Mouse (Mus musculus) kidney, embryonic 14.5 days (tissue): ENCODE results near the gene Cd24a. TPM values are rescaled to one million over a fixed set of nuclear protein-coding genes. Genes with fewer than 3 reads are reported as not detected.

Experiments used
- ATAC-seq: fragments of 200-750 bp; cut with Nextera tagmentation; 2 replicates; pipeline ENCODE4 v1.8.0; 2017; ENCODE audit warnings: moderate number of reproducible peaks, mild to moderate bottlenecking, moderate TSS enrichment, moderate library complexity; ENCODE audit not compliant: low FRiP score, low TSS enrichment
- H3K27ac ChIP-seq: fragments of 300-500 bp; sonication (generic); 2 replicates; pipeline ENCODE4 v1.5.1; 2014; ENCODE audit warnings: low read depth, mild to moderate bottlenecking, low read length, moderate library complexity, mixed read lengths
- H3K27me3 ChIP-seq: fragments of 300-500 bp; sonication (generic); 2 replicates; pipeline ENCODE4 v1.6.1; 2014; ENCODE audit warnings: mild to moderate bottlenecking, low read length; ENCODE audit not compliant: control insufficient read depth, insufficient read depth
- H3K36me3 ChIP-seq: fragments of 300-500 bp; sonication (generic); 2 replicates; pipeline ENCODE4 v1.6.1; 2014; ENCODE audit warnings: low read length, mixed read lengths; ENCODE audit not compliant: control insufficient read depth, insufficient read depth
- H3K4me1 ChIP-seq: fragments of 300-500 bp; sonication (generic); 2 replicates; pipeline ENCODE4 v1.6.1; 2014; ENCODE audit warnings: low read length, mixed read lengths; ENCODE audit not compliant: control insufficient read depth, insufficient read depth
- H3K4me2 ChIP-seq: fragments of 300-500 bp; sonication (generic); replicated peaks from 2 replicates; pipeline ENCODE4 v1.6.1; 2014; ENCODE audit warnings: low read depth, mild to moderate bottlenecking, low read length
- H3K4me3 ChIP-seq: fragments of 300-500 bp; sonication (generic); 2 replicates; pipeline ENCODE4 v1.5.1; 2014; ENCODE audit warnings: mild to moderate bottlenecking, low read length
- H3K9ac ChIP-seq: fragments of 300-500 bp; sonication (generic); 2 replicates; pipeline ENCODE4 v1.6.1; 2014; ENCODE audit warnings: low read depth, mild to moderate bottlenecking, low read length, moderate library complexity
- H3K9me3 ChIP-seq: fragments of 300-500 bp; sonication (generic); 2 replicates; pipeline ENCODE4 v1.6.1; 2016; ENCODE audit warnings: low read length; ENCODE audit not compliant: control insufficient read depth
- WGBS: fragments of 180-500 bp; shearing (Covaris S2); extraction: QIAGEN DNeasy Blood & Tissue Kit; methylation state at CpG from one replicate; pipeline ENCODE4 v1.1.7; 2014; 5-methylcytosine and 5-hydroxymethylcytosine counted together
- polyA plus RNA-seq: library from polyadenylated mRNA; unstranded; fragments of >200 nt; fragmentation: Nextera tagmentation; extraction: Ambion mirVana; gene quantifications from 2 replicates; pipeline ENCODE4 v1.2.1, GENCODE M21; 2014

The Cd24a gene
- polyA plus RNA-seq, 1 experiment from 2014 or later = 609 TPM

- peak overlapping the region; percentile 94 for H3K9ac ChIP-seq
- peak overlapping the region; percentile 93 for H3K4me3 ChIP-seq
- H3K9me3 ChIP-seq = no peaks in the 10 kb centered on the region
- peaks cover 21% of the 10 kb centered on the region for H3K36me3 ChIP-seq
- no peaks in the 10 kb centered on the region for H3K27me3 ChIP-seq
- ATAC-seq = peak; percentile 92
- H3K4me1 ChIP-seq = peaks cover 5% of the 10 kb centered on the region; the same call in 1 of the 2 replicates
- WGBS = 1% methylated on average over 46 of the region's 65 CpGs
- H3K4me2 ChIP-seq = peak overlapping the region; percentile 73
- peak overlapping the region; percentile 100 for H3K27ac ChIP-seq
Observed at GRCm38 (mm10) chr10:43578754-43579380, 783 bp downstream of the Cd24a start.

- peak overlapping the region; percentile 93 for H3K4me3 ChIP-seq
- WGBS = under 1% methylated on average over 49 of the region's 49 CpGs
- peak overlapping the region; percentile 100 for H3K27ac ChIP-seq
- H3K27me3 ChIP-seq = no peaks in the 10 kb centered on the region
- H3K4me1 ChIP-seq = peaks cover 5% of the 10 kb centered on the region; the same call in 1 of the 2 replicates
- H3K9me3 ChIP-seq = no peaks in the 10 kb centered on the region
- H3K9ac ChIP-seq = peak overlapping the region; percentile 94
- H3K4me2 ChIP-seq = peak overlapping the region; percentile 73
- peaks cover 28% of the 10 kb centered on the region for H3K36me3 ChIP-seq
- peak; percentile 14 for ATAC-seq
Observed at GRCm38 (mm10) chr10:43579381-43580261, 1.5 kb downstream of the Cd24a start.

GRCm38 (mm10) chr10:43580649-43581078, 2.6 kb downstream of the Cd24a start:
- WGBS = under 1% methylated on average over 15 of the region's 15 CpGs
- peak overlapping the region; percentile 73 for H3K4me2 ChIP-seq
- H3K9me3 ChIP-seq = no peaks in the 10 kb centered on the region
- peaks cover 32% of the 10 kb centered on the region for H3K36me3 ChIP-seq
- peak overlapping the region; percentile 94 for H3K9ac ChIP-seq
- peak overlapping the region; percentile 100 for H3K27ac ChIP-seq
- H3K4me1 ChIP-seq = peaks cover 5% of the 10 kb centered on the region; the same call in 1 of the 2 replicates
- ATAC-seq = peak; percentile 11; the same call in 1 of the 2 replicates
- no peaks in the 10 kb centered on the region for H3K27me3 ChIP-seq
- H3K4me3 ChIP-seq = peak overlapping the region; percentile 93

GRCm38 (mm10) chr10:43581260-43581659, 3.2 kb downstream of the Cd24a start:
- Histone ChIP-seq H3K27ac (peak overlapping the region; percentile 100), H3K4me2 (peak overlapping the region; percentile 73), H3K36me3 (peaks cover 32% of the 10 kb centered on the region), H3K27me3 (no peaks in the 10 kb centered on the region), H3K9me3 (no peaks in the 10 kb centered on the region), H3K4me1 (peaks cover 5% of the 10 kb centered on the region; the same call in 1 of the 2 replicates), H3K4me3 (peak overlapping the region; percentile 93), H3K9ac (peak overlapping the region; percentile 94)
- no peak for ATAC-seq
- 38% methylated on average over 3 of the region's 3 CpGs for WGBS

- Histone ChIP-seq H3K4me1 (no peaks in the 10 kb centered on the region), H3K36me3 (peaks cover 32% of the 10 kb centered on the region), H3K27ac (no peak overlapping the region), H3K9me3 (no peaks in the 10 kb centered on the region), H3K4me3 (no peak overlapping the region), H3K27me3 (no peaks in the 10 kb centered on the region), H3K4me2 (no peak overlapping the region), H3K9ac (no peak overlapping the region)
- ATAC-seq = no peak
- WGBS = 90% methylated on average over 4 of the region's 4 CpGs
Observed at GRCm38 (mm10) chr10:43584538-43584937, 6.5 kb downstream of the Cd24a start.

GRCm38 (mm10) chr10:43588470-43589177, 10.5 kb downstream of the Cd24a start:
- H3K4me3 ChIP-seq = no peak overlapping the region
- H3K9ac ChIP-seq = no peak overlapping the region
- no peak overlapping the region for H3K4me2 ChIP-seq
- H3K4me1 ChIP-seq = no peaks in the 10 kb centered on the region
- H3K27me3 ChIP-seq = no peaks in the 10 kb centered on the region
- no peak for ATAC-seq
- peaks cover 14% of the 10 kb centered on the region for H3K36me3 ChIP-seq
- WGBS = 57% methylated on average over 8 of the region's 8 CpGs
- no peaks in the 10 kb centered on the region for H3K9me3 ChIP-seq
- H3K27ac ChIP-seq = no peak overlapping the region

GRCm38 (mm10) chr10:43591477-43591876, 13.4 kb downstream of the Cd24a start:
- 87% methylated on average over 10 of the region's 10 CpGs for WGBS
- no peaks in the 10 kb centered on the region for H3K4me1 ChIP-seq
- H3K9ac ChIP-seq = no peak overlapping the region
- no peak for ATAC-seq
- no peaks in the 10 kb centered on the region for H3K9me3 ChIP-seq
- H3K36me3 ChIP-seq = no peaks in the 10 kb centered on the region
- no peak overlapping the region for H3K4me2 ChIP-seq
- no peak overlapping the region for H3K27ac ChIP-seq
- no peak overlapping the region for H3K4me3 ChIP-seq
- no peaks in the 10 kb centered on the region for H3K27me3 ChIP-seq

- H3K9ac ChIP-seq = no peak overlapping the region
- H3K9me3 ChIP-seq = no peaks in the 10 kb centered on the region
- no peak overlapping the region for H3K27ac ChIP-seq
- H3K4me3 ChIP-seq = no peak overlapping the region
- no peaks in the 10 kb centered on the region for H3K4me1 ChIP-seq
- H3K4me2 ChIP-seq = no peak overlapping the region
- H3K27me3 ChIP-seq = no peaks in the 10 kb centered on the region
- no peak for ATAC-seq
- no peaks in the 10 kb centered on the region for H3K36me3 ChIP-seq
- 83% methylated on average over 5 of the region's 5 CpGs for WGBS
Observed at GRCm38 (mm10) chr10:43593182-43593581, 15.1 kb downstream of the Cd24a start.
